Mouse (Mus musculus) skeletal muscle tissue, adult 2 months (tissue): Measurements from ENCODE around the gene Tas2r110.

Experiments used
- DNase-seq: peaks from one replicate; pipeline ENCODE4 v3.0.0-alpha.2; 2012; ENCODE audit warnings: low read depth, low spot score

Gene Tas2r110

DNA sequence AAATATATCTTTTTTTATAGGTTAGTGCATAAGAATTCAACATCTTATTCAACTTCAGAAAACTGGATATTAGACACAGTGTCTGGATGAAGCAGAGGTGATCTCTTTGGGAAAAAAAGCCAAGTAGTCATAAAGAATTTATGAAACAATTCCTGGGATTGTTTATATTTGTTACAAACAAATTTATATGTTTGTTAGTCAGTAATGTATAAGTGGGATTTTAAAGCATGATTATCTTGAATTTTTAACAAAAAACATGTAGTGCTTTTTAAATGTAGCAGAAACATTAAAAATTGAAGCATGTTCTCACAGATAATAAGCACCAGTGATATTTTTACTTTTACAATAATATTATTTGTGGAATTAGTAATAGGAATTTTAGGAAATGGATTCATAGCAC lies at the start of gene Tas2r110:
TSS of gene Tas2r110 (plus strand) at position 301 of the 400 bp plus-strand sequence.
- DNase-seq = no peak

DNA sequence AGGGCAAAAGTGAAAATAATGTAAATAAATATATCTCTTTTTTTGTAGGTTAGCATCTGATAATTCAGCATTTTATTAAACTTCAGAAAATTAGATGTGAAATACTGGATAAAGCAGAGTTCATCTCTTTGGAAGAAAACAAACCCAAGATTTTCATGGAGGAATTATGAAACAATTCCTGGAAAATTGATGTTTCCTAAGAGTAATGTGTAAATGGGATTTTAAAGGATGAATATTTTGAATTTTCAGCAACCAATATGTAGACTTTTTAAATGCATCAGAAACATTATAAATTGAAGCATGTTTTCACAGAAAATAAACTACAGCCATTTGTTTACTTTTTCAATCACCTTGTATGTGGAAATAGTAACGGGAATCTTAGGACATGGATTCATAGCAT lies 21.0 kb upstream of the Tas2r110 start, which contains the start of gene Tas2r123:
TSS of gene Tas2r123 (plus strand) at position 301 of the 400 bp plus-strand sequence.
- DNase-seq = no peak

DNA sequence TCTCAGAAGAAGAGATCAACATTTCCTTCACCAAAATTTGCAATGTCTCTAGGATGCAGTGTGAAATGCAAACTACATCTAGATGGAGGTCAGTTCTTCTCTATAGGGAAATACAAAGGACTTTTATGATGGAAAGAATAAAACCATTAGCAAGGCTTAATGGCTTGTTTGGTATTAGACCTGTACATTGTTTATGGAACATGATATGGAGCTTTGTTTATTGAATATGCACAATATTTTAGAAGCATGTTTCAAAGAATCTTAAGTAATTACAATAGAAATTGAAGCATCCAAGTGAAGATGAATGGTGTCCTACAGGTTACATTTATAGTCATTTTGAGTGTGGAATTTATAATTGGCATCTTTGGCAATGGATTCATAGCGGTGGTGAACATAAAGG lies 12.7 kb upstream of the Tas2r110 start, which contains the start of gene Tas2r116:
TSS of gene Tas2r116 (plus strand) at position 301 of the 400 bp plus-strand sequence.
- DNase-seq = no peak

- DNase-seq = no peak
Measured at GRCm38 (mm10) chr6:132892711-132893110, 24.9 kb downstream of the Tas2r110 start, which contains the start of gene Tas2r113. TSS of gene Tas2r113 (plus strand) at chr6:132893011.

- no peak for DNase-seq
Measured at GRCm38 (mm10) chr6:132909351-132909750, 41.5 kb downstream of the Tas2r110 start, which contains the start of gene Tas2r125. TSS of gene Tas2r125 (plus strand) at chr6:132909651.
